Mouse (Mus musculus) neural tube, embryonic 13.5 days (tissue): ENCODE measurements around the gene Actg2. TPM values are rescaled to one million over a fixed set of nuclear protein-coding genes. Genes with fewer than 3 reads are reported as not detected.

Experiments
- ATAC-seq: fragments of 200-750 bp; cut with Nextera tagmentation; 2 replicates; pipeline ENCODE4 v1.8.0; 2017; ENCODE audit warnings: low read depth, mild to moderate bottlenecking, moderate TSS enrichment, moderate library complexity
- H3K27ac ChIP-seq: fragments of 300-500 bp; sonication (generic); replicated peaks from 2 replicates; pipeline ENCODE4 v1.5.1; 2015; ENCODE audit warnings: moderate library complexity, mild to moderate bottlenecking, inconsistent platforms
- H3K27me3 ChIP-seq: fragments of 300-500 bp; sonication (generic); 2 replicates; pipeline ENCODE4 v1.6.1; 2015; ENCODE audit warnings: mild to moderate bottlenecking, inconsistent platforms
- H3K36me3 ChIP-seq: fragments of 300-500 bp; sonication (generic); 2 replicates; pipeline ENCODE4 v1.6.1; 2015; ENCODE audit warnings: mild to moderate bottlenecking, inconsistent platforms
- H3K4me1 ChIP-seq: fragments of 300-500 bp; sonication (generic); replicated peaks from 2 replicates; pipeline ENCODE4 v1.6.1; 2015; ENCODE audit warnings: inconsistent platforms
- H3K4me2 ChIP-seq: fragments of 300-500 bp; sonication (generic); 2 replicates; pipeline ENCODE4 v1.6.1; 2015; ENCODE audit warnings: inconsistent platforms, mild to moderate bottlenecking, moderate library complexity
- H3K4me3 ChIP-seq: fragments of 300-500 bp; sonication (generic); 2 replicates; pipeline ENCODE4 v1.5.1; 2015; ENCODE audit warnings: mild to moderate bottlenecking, inconsistent platforms
- H3K9ac ChIP-seq: fragments of 300-500 bp; sonication (generic); 2 replicates; pipeline ENCODE4 v1.6.1; 2015; ENCODE audit warnings: moderate library complexity, mild to moderate bottlenecking, inconsistent platforms
- H3K9me3 ChIP-seq: fragments of 300-500 bp; sonication (generic); 2 replicates; pipeline ENCODE4 v1.6.1; 2016; ENCODE audit warnings: inconsistent platforms
- WGBS: fragments of 180-500 bp; shearing (Covaris S2); methylation state at CpG from one replicate; pipeline ENCODE4 v1.1.7; 2015; 5-methylcytosine and 5-hydroxymethylcytosine counted together
- polyA plus RNA-seq: library from polyadenylated mRNA; unstranded; fragments of >200 nt; fragmentation: Nextera tagmentation; extraction: Ambion mirVana; gene quantifications from 2 replicates; pipeline ENCODE4 v1.2.1, GENCODE M21; 2015

The Actg2 gene
- polyA plus RNA-seq, 1 experiment from 2014 or later: 1.9 TPM

DNA sequence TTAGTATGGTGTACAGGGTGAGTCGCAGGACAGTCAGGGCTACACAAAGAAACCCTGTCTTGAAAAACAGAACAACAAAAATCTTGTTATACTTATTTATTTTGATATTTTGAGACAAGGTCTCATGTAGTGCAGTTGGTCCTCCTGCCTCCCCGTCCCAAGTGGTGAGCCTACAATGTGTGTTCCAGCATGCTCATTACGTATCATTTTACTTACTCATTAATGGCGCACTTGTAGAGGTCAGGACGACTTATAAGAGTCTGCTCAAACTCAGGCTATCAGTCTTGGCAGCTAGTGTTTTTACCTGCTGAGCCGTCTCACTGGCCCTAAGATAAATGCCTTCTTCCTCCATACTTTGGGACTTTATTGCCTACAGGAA, 28.9 kb downstream of the Actg2 start:
- Histone ChIP-seq H3K9ac (peak overlapping the region; percentile 64), H3K4me2 (peak overlapping the region; percentile 79), H3K4me3 (peak overlapping the region; percentile 61), H3K27ac (peak overlapping the region; percentile 94), H3K36me3 (peaks cover 4% of the 10 kb centered on the region; the same call in 1 of the 2 replicates), H3K27me3 (no peaks in the 10 kb centered on the region), H3K4me1 (peaks cover 28% of the 10 kb centered on the region), H3K9me3 (no peaks in the 10 kb centered on the region)
- 35% methylated on average over 6 of the region's 6 CpGs for WGBS
- peak; percentile 60; the same call in 1 of the 2 replicates for ATAC-seq

DNA sequence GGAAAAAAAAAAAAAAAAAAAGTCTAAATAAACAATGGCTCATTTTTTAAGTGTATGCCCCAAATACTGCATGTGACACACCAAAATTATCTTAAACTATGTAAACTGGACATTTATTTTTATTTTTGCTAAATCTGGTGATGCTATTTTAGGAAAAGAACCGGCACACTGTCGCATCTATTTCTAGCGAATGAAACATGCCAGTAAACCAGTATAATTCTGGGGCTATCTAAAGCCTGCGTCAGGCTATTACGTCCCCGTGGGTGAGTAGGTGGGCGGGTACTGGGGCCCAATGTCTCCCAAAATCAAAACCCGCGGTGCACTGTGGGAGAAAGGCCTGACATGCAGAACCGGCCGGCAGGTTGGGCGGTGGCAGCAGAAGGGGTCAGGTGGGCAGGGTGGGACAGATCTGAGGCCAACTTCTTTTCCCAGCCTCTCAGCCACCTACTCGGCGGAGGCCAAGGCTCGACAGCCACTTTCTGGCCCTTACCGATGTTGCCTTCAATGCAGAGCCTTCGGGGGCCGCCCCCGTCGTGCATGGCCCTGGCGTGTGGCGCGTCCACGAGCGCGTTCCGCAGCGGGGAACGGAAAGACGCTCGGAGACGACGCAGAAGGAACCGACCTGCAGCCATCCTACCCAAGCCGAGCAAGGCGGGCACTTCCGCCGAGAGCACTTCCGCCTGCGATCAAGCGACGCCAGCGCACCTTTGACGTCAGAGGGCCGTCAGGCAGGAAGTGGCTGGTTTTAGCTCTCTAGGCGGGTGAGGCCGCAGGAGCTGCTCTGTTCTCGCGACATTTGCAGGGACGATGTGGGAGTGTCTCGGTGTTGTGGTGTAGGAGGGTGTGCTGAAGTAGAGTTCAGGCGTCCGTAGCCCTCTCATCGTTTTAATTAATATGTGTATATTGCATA, 29.6 kb downstream of the Actg2 start, which contains the start of gene Dguok:
Gene Dguok, minus strand, starts transcription at position 712 of the 910 bp plus-strand sequence.
- Histone ChIP-seq H3K27ac (peak within 1 kb of the TSS; percentile 94), H3K4me3 (peak within 1 kb of the TSS; percentile 61), H3K4me2 (peak within 1 kb of the TSS; percentile 79), H3K9me3 (no peaks in the 10 kb centered on the region), H3K36me3 (peaks cover 4% of the 10 kb centered on the region; the same call in 1 of the 2 replicates), H3K4me1 (peaks cover 28% of the 10 kb centered on the region), H3K27me3 (no peaks in the 10 kb centered on the region), H3K9ac (peak within 1 kb of the TSS; percentile 81)
- WGBS: under 1% methylated on average over 54 of the region's 54 CpGs
- ATAC-seq: peak; percentile 99

DNA sequence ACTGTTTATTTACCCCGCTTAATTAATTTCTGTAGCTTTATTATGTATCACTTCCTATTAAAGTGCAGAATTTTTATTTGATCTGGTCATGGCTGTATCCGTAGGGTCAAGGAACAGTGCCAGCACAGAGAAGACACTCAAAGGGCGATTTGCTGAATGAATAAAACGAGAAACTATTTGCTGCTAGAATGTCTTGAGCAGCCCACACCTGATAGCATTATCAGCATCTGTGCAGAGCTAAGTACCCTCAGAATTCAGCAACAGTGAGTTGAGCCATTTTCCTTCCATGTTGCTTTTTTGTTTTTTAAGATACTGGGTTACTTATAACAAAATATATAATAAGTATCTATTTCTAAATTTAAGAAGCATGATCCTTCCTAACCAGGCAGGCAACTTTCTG, 30.5 kb downstream of the Actg2 start:
- WGBS: 95% methylated on average over 4 of the region's 4 CpGs
- Histone ChIP-seq H3K9ac (peak overlapping the region; percentile 81), H3K36me3 (peaks cover 5% of the 10 kb centered on the region; the same call in 1 of the 2 replicates), H3K9me3 (no peaks in the 10 kb centered on the region), H3K27me3 (no peaks in the 10 kb centered on the region), H3K27ac (no peak overlapping the region), H3K4me1 (peaks cover 28% of the 10 kb centered on the region), H3K4me2 (peak overlapping the region; percentile 79), H3K4me3 (peak overlapping the region; percentile 61)
- no peak for ATAC-seq

DNA sequence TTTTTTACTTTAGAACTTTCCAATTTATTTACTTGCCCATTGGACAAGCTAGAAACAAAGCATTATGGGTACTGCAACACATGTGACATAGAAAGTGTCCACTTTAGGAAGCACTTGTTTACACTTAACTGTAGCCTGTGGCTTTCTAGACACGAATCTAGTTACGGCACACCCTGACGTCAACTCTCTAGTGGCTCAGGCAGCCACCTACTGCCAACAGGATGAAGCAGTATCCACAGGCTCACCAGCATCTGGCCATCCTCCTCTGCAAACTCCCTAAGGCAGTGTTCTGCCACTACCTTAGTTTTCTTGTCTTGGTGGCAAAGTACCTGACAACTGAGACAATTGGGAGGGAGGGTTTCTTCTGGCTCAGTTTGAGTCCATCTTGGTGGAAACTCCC, 32.7 kb downstream of the Actg2 start:
- ATAC-seq: no peak
- no peaks in the 10 kb centered on the region for H3K9me3 ChIP-seq
- 92% methylated on average over 3 of the region's 3 CpGs for WGBS
- peaks cover 11% of the 10 kb centered on the region; the same call in 1 of the 2 replicates for H3K36me3 ChIP-seq
- no peaks in the 10 kb centered on the region for H3K27me3 ChIP-seq
- H3K27ac ChIP-seq: no peak overlapping the region
- no peak overlapping the region for H3K4me2 ChIP-seq
- H3K9ac ChIP-seq: no peak overlapping the region
- no peak overlapping the region for H3K4me3 ChIP-seq
- peaks cover 28% of the 10 kb centered on the region for H3K4me1 ChIP-seq

DNA sequence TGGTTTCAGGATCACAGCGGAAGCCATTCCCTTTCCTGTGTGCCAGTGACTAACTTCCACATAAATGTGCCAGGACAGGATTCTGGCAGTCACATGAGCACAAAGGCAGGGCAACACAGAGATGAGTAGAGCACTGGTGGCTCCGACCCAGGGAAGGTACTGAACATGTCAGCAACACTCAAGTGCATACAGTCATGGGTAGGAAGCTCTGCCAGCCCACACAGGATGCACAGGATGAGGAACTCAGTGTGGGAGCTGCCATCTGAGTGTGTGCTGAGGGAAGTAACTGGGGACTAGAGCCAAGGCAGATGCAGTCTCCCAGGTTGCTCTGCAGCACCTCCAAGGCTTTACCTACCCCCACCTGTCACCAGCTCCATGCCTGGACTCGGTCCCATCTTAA, 33.4 kb downstream of the Actg2 start:
- H3K27ac ChIP-seq: no peak overlapping the region
- no peak overlapping the region for H3K4me2 ChIP-seq
- peaks cover 11% of the 10 kb centered on the region; the same call in 1 of the 2 replicates for H3K36me3 ChIP-seq
- no peaks in the 10 kb centered on the region for H3K9me3 ChIP-seq
- 82% methylated on average over 3 of the region's 3 CpGs for WGBS
- H3K4me1 ChIP-seq: peaks cover 27% of the 10 kb centered on the region
- no peak for ATAC-seq
- no peak overlapping the region for H3K4me3 ChIP-seq
- no peak overlapping the region for H3K9ac ChIP-seq
- no peaks in the 10 kb centered on the region for H3K27me3 ChIP-seq

DNA sequence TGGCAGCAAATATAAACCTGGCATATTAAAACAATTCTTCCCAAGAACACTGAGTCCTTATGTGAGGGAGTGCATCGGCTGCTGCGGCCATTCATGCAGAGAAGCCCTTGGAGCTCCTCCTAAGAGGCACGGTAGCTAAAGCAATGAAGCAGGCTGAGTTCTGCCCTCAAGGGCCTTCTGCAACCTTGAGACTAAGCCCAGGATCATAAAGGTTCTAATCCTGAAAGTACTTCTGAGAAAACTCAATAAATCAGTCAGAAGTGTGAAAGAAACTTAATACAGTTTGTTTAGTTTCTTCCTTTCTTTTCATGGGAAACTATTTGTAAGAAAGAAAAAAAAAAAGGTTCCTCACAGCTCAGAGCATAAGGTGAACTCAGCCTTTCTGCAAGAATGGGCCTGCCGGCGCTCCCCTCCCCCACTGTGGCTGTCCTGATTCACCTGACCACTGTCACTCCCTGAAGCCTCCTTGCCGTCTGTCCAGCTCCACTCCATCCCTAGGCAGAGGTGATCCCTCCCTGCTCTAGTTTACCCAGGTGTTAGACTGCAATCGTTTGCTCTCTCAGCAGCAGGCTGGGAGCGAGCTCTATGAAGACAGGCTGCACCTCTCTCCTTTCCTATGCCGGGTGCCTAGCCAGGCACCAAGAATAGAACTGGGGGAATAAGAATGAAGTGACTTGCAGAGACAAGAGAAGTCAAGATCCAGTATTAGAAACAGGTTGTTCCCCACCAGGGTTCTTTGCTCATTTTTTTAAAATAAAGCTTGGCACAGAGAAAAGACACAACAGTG, 34.3 kb downstream of the Actg2 start:
- peaks cover 20% of the 10 kb centered on the region for H3K36me3 ChIP-seq
- WGBS: 66% methylated on average over 9 of the region's 9 CpGs
- H3K27me3 ChIP-seq: no peaks in the 10 kb centered on the region

DNA sequence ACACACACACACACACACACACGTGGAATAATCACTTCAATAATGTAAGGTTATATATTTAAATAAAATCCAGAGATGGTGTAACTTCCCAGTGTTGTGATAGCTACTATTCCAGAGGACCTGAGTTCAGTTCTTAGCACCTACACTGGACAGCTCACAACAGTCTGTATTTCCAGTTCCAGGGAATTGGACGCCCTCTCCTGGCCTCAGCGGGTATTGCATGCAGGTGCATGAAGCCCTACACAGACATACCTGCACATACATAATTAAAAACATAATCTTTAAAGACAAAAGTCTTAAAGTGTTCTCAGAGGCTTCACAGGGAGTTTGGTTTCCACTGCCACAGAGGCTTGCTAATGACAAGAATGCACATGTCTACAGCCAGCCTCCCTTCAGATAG, 35.6 kb downstream of the Actg2 start:
- Histone ChIP-seq H3K9ac (no peak overlapping the region), H3K27me3 (no peaks in the 10 kb centered on the region), H3K4me1 (peaks cover 13% of the 10 kb centered on the region), H3K9me3 (no peaks in the 10 kb centered on the region), H3K4me3 (no peak overlapping the region), H3K36me3 (peaks cover 30% of the 10 kb centered on the region), H3K27ac (no peak overlapping the region), H3K4me2 (no peak overlapping the region)
- no peak for ATAC-seq
- WGBS: 63% methylated on average over 3 of the region's 3 CpGs

More for the DNA sequence above, 34.3 kb downstream of the Actg2 start:
- no peak for ATAC-seq
- peaks cover 21% of the 10 kb centered on the region for H3K4me1 ChIP-seq
- H3K4me2 ChIP-seq: no peak overlapping the region
- no peak overlapping the region for H3K27ac ChIP-seq
- no peak overlapping the region for H3K9ac ChIP-seq
- H3K9me3 ChIP-seq: no peaks in the 10 kb centered on the region
- H3K4me3 ChIP-seq: no peak overlapping the region

DNA sequence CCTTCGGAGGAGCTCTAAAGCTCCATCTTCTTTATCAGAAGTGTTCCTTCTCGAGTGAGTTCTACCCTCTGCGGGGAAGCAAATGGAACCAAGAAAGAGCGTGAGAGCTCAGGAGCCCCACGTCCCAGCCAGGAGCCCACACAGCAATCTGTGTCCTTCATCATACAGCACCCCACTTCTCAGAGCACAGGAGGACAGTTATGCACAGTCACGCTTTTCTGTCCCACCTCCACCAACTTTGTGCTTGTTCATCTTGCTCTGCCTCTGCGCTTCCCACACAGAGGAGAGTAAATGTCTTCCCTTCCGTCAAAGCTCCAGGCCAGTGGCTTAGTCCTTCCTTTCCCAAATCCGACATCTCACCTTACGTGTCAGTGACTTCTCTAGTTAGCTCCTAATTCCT, 37.0 kb downstream of the Actg2 start:
- ATAC-seq: no peak
- H3K9ac ChIP-seq: no peak overlapping the region
- H3K9me3 ChIP-seq: no peaks in the 10 kb centered on the region
- 93% methylated on average over 10 of the region's 10 CpGs for WGBS
- peaks cover 39% of the 10 kb centered on the region for H3K36me3 ChIP-seq
- no peak overlapping the region for H3K27ac ChIP-seq
- no peak overlapping the region for H3K4me3 ChIP-seq
- H3K27me3 ChIP-seq: no peaks in the 10 kb centered on the region
- H3K4me1 ChIP-seq: no peaks in the 10 kb centered on the region
- H3K4me2 ChIP-seq: no peak overlapping the region

DNA sequence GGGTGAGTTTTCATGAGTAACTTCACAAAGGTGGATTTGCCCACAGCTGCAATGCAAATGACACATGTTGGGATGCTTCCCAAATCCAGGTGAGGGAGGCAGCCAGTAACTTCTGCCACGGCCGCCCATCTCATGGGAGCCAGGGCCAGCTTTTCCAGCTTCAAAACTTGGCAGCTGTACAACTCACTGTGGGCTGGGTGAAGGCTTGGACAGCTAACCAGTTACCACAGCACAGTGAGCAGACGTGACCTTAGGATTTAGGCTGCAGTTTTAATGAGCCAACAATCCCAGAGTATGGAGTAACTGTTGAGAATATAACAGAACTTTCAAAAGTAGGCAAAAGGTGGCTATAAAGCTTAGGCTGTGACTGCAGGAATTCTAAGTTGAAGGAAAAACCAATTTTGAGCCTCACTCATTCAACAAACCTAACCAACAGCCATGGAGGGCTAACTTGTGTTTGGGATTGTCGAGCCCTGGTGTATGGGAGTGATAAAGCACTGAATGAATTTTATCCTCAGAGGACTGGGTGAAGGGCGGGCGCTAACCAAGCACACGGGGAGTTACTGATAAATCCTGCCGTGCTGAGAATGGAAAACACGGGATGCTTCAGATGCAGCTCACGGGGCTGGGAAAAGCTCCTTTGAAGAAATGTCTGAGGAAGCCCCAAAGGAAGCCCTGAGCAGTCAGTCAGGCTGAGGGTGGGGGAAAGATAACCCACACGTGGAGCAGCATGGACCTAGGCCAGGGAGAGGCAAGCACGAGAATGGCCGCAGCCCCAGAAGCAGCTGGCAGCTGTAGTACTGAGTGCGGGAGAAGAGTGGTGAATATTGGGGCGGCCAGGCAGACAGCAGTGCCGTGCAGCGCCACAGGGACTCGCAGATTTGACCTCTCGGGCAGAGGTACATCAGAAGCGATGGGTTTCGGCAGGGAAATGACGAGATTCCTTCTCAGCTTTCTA, 39.0 kb downstream of the Actg2 start:
- 89% methylated on average over 22 of the region's 22 CpGs for WGBS
- H3K4me3 ChIP-seq: no peak overlapping the region
- H3K27me3 ChIP-seq: no peaks in the 10 kb centered on the region
- H3K4me1 ChIP-seq: no peaks in the 10 kb centered on the region
- H3K4me2 ChIP-seq: no peak overlapping the region
- H3K36me3 ChIP-seq: peaks cover 47% of the 10 kb centered on the region
- no peaks in the 10 kb centered on the region for H3K9me3 ChIP-seq
- no peak overlapping the region for H3K27ac ChIP-seq
- no peak for ATAC-seq
- H3K9ac ChIP-seq: no peak overlapping the region

DNA sequence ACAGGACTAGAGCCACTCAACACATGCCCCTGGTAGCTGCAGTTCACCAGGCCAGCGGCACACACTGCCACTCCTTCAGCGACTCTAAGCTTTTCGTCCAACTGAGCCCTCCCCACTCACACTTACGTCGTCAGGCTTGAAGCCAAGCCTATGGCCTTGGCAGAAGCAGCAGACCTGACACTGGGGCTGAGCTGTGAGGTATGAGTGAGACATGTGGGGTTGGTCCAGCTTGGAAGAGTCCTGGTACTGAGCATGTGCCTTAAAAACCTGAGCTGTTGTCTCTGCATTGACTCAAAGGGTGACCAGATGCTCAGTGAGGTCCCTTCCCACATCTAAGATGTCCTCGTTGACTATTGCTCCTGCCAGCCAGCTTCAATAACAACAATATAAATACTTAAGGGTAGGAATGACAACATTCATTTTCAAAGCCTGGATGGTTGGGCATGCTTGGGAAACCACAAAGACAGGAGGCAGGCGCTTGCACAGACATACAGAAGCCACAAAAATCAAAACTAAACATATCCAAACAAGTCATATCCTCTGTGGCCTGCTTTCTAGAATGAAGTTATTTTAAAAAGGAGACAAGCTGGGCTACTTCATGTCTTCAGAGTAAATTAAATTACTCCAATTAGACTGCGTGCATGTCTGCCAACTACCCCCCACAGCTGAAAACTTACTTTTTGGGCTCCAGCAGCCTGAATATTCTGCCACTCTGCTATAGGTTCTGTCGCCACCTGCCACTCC, 39.9 kb downstream of the Actg2 start:
- H3K4me2 ChIP-seq: no peak overlapping the region
- ATAC-seq: no peak
- no peak overlapping the region for H3K4me3 ChIP-seq
- no peak overlapping the region for H3K27ac ChIP-seq
- H3K9ac ChIP-seq: no peak overlapping the region
- no peaks in the 10 kb centered on the region for H3K9me3 ChIP-seq
- H3K36me3 ChIP-seq: peaks cover 54% of the 10 kb centered on the region
- WGBS: 92% methylated on average over 9 of the region's 9 CpGs
- no peaks in the 10 kb centered on the region for H3K27me3 ChIP-seq
- H3K4me1 ChIP-seq: no peaks in the 10 kb centered on the region

DNA sequence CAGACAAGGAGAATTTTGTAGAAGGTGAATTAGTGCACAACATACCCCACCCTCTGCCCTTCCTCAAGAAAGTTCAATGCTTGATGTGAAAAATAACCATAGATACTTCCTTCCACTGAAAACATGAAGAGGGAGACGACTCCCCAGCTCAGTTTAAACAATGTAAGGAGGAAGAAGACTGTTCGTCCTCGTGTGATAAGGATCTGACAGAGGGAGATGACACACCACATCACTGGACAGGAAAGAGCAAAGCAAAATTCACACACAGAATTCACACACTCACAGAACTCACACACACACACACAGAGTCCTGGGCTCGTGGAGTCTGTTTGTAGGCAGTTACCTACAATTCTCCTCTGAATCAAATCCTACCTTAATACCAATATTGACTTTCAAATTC, 45.4 kb downstream of the Actg2 start:
- Histone ChIP-seq H3K4me2 (no peak overlapping the region), H3K36me3 (peaks cover 80% of the 10 kb centered on the region), H3K4me3 (no peak overlapping the region), H3K9ac (no peak overlapping the region), H3K27me3 (no peaks in the 10 kb centered on the region), H3K4me1 (no peaks in the 10 kb centered on the region), H3K9me3 (no peaks in the 10 kb centered on the region), H3K27ac (no peak overlapping the region)
- no peak for ATAC-seq
- WGBS: 88% methylated on average over 4 of the region's 4 CpGs
